Mouse (Mus musculus) midbrain, embryonic 15.5 days (tissue): Measurements from ENCODE around the gene Vamp4. TPM values are rescaled to one million over a fixed set of nuclear protein-coding genes. Genes with fewer than 3 reads are reported as not detected.

Source experiments
- ATAC-seq: fragments of 200-750 bp; cut with Nextera tagmentation; replicated peaks from 2 replicates; pipeline ENCODE4 v1.8.0; 2017; ENCODE audit warnings: moderate TSS enrichment
- H3K27ac ChIP-seq: fragments of 300-500 bp; sonication (generic); 2 replicates; pipeline ENCODE4 v1.5.1; 2015; ENCODE audit warnings: mild to moderate bottlenecking, inconsistent platforms
- H3K27me3 ChIP-seq: fragments of 300-500 bp; sonication (generic); replicated peaks from 2 replicates; pipeline ENCODE4 v1.6.1; 2015; ENCODE audit warnings: inconsistent platforms
- H3K36me3 ChIP-seq: fragments of 300-500 bp; sonication (generic); replicated peaks from 2 replicates; pipeline ENCODE4 v1.6.1; 2015; ENCODE audit warnings: inconsistent platforms
- H3K4me1 ChIP-seq: fragments of 300-500 bp; sonication (generic); 2 replicates; pipeline ENCODE4 v1.6.1; 2015; ENCODE audit warnings: inconsistent platforms
- H3K4me2 ChIP-seq: fragments of 300-500 bp; sonication (generic); 2 replicates; pipeline ENCODE4 v1.6.1; 2015; ENCODE audit warnings: inconsistent platforms, mild to moderate bottlenecking, moderate library complexity
- H3K4me3 ChIP-seq: fragments of 300-500 bp; sonication (generic); 2 replicates; pipeline ENCODE4 v1.5.1; 2015; ENCODE audit warnings: mild to moderate bottlenecking, inconsistent platforms
- H3K9ac ChIP-seq: fragments of 300-500 bp; sonication (generic); 2 replicates; pipeline ENCODE4 v1.6.1; 2015; ENCODE audit warnings: mild to moderate bottlenecking, inconsistent platforms
- H3K9me3 ChIP-seq: fragments of 300-500 bp; sonication (generic); 2 replicates; pipeline ENCODE4 v1.6.1; 2016; ENCODE audit warnings: inconsistent platforms
- WGBS: fragments of 180-500 bp; shearing (Covaris S2); methylation state at CpG from one replicate; pipeline ENCODE4 v1.1.7; 2015; ENCODE audit warnings: mixed read lengths; 5-methylcytosine and 5-hydroxymethylcytosine counted together
- polyA plus RNA-seq: library from polyadenylated mRNA; unstranded; fragments of >200 nt; fragmentation: Nextera tagmentation; extraction: Ambion mirVana; gene quantifications from 2 replicates; pipeline ENCODE4 v1.2.1, GENCODE M21; 2015

Gene Vamp4
- polyA plus RNA-seq, result 72.0 and 75.4 TPM in 2 replicates

- peak; percentile 98 for ATAC-seq
- Histone ChIP-seq H3K27me3 (no peaks in the 10 kb centered on the region), H3K9me3 (no peaks in the 10 kb centered on the region), H3K4me2 (peak within 1 kb of the TSS; percentile 60), H3K36me3 (peaks cover 7% of the 10 kb centered on the region), H3K27ac (peak within 1 kb of the TSS; percentile 90), H3K4me3 (peak within 1 kb of the TSS; percentile 58), H3K9ac (peak within 1 kb of the TSS; percentile 65), H3K4me1 (peaks cover 11% of the 10 kb centered on the region; the same call in 1 of the 2 replicates)
- WGBS, result under 1% methylated on average over 40 of the region's 43 CpGs
These were observed at the start of gene Vamp4 for GRCm38 (mm10) chr1:162570260-162570748. Gene Vamp4 (plus strand): TSS chr1:162570515.

DNA sequence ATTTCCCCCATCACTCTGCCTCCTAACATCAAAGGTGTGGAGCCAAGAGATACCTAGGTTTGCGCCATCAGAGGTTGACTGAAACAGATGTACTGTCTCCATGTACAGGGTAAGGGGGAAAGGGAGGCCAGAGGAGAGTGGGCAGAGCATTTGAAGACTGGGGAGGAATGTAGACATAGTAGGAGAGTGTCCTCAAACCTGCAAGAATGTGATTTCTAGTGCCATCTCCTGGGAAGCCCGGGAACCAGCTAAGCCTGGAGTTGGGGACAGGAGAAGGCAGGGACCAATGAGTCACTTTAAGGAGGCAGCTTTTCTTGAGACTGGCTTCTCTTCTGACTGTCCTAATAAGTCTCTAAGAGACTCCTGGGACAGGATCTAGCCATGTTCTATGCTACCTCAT is 40.7 kb upstream of the Vamp4 start:
- 67% methylated on average over 2 of the region's 2 CpGs for WGBS
- Histone ChIP-seq H3K4me1 (no peaks in the 10 kb centered on the region), H3K36me3 (peaks cover 23% of the 10 kb centered on the region), H3K4me3 (no peak overlapping the region), H3K4me2 (no peak overlapping the region), H3K27me3 (no peaks in the 10 kb centered on the region), H3K27ac (no peak overlapping the region), H3K9me3 (no peaks in the 10 kb centered on the region), H3K9ac (no peak overlapping the region)
- ATAC-seq, result no peak

DNA sequence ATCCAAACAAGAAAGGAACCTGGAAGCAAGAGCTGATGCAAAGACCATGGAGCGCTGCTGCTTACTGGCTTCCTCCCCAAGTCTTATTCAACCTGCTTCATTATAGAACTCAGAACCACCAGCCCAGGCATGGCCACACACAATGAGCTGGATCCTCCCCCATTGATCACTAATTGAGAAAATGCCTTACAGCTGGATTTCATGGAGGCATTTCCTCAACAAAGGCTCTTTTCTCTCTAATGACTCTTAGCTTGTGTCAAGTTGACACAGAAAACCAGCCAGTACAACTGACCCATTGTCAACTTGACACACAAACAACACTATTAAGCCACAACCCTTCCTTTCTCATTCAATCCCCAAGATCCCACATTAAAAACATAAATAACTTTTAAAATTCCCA is 39.6 kb upstream of the Vamp4 start:
- peaks cover 32% of the 10 kb centered on the region for H3K36me3 ChIP-seq
- 77% methylated on average over 1 of the region's 1 CpGs for WGBS
- no peak overlapping the region for H3K4me2 ChIP-seq
- H3K27ac ChIP-seq, result no peak overlapping the region
- no peaks in the 10 kb centered on the region for H3K4me1 ChIP-seq
- no peaks in the 10 kb centered on the region for H3K27me3 ChIP-seq
- H3K9ac ChIP-seq, result no peak overlapping the region
- H3K4me3 ChIP-seq, result no peak overlapping the region
- ATAC-seq, result no peak
- no peaks in the 10 kb centered on the region for H3K9me3 ChIP-seq

DNA sequence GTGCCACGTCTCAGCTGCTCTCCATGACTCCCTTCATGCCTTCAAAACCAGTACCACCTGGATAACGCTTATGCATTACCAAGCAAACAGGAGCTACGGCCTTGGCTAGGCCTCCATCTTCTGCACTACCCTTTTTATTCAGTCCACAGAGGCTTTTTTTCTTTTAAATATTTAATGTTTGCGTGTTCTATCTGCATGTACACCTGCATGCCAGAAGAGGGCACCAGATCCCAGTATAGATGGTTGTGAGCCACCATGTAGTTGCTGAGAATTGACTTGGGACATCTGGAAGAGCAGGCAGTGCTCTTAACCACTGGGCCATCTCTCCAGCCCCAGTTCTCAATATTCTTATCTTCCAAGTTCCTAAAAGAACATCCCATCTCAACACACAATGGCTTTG is 38.7 kb upstream of the Vamp4 start:
- H3K36me3 ChIP-seq, result peaks cover 42% of the 10 kb centered on the region
- no peaks in the 10 kb centered on the region for H3K9me3 ChIP-seq
- 75% methylated on average over 4 of the region's 4 CpGs for WGBS
- no peak overlapping the region for H3K4me2 ChIP-seq
- H3K4me1 ChIP-seq, result no peaks in the 10 kb centered on the region
- H3K27me3 ChIP-seq, result no peaks in the 10 kb centered on the region
- ATAC-seq, result no peak
- H3K27ac ChIP-seq, result no peak overlapping the region
- no peak overlapping the region for H3K4me3 ChIP-seq
- H3K9ac ChIP-seq, result no peak overlapping the region

DNA sequence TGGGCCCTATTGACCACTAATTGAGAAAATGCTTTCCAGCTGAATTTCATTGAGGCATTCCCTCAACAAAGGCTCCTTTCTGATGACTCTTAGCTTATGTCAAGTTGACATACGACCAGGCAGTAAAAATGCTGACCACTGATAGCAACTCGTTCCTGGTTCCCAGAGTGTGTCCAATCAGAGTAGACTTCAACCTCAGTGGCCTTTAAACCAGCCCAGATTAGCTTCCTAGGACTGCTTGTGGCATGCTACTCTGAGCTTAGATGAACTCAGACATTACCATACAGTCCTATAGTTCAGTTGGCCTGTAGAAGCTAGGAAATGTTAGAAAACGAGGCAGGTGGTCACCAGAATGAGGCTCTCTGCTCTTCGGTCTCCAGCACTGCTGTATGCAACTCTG is 38.0 kb upstream of the Vamp4 start:
- Histone ChIP-seq H3K36me3 (peaks cover 49% of the 10 kb centered on the region), H3K9me3 (no peaks in the 10 kb centered on the region), H3K4me3 (no peak overlapping the region), H3K9ac (no peak overlapping the region), H3K27me3 (no peaks in the 10 kb centered on the region), H3K4me1 (no peaks in the 10 kb centered on the region), H3K27ac (no peak overlapping the region), H3K4me2 (no peak overlapping the region)
- no peak for ATAC-seq
- WGBS, result 90% methylated on average over 4 of the region's 4 CpGs

DNA sequence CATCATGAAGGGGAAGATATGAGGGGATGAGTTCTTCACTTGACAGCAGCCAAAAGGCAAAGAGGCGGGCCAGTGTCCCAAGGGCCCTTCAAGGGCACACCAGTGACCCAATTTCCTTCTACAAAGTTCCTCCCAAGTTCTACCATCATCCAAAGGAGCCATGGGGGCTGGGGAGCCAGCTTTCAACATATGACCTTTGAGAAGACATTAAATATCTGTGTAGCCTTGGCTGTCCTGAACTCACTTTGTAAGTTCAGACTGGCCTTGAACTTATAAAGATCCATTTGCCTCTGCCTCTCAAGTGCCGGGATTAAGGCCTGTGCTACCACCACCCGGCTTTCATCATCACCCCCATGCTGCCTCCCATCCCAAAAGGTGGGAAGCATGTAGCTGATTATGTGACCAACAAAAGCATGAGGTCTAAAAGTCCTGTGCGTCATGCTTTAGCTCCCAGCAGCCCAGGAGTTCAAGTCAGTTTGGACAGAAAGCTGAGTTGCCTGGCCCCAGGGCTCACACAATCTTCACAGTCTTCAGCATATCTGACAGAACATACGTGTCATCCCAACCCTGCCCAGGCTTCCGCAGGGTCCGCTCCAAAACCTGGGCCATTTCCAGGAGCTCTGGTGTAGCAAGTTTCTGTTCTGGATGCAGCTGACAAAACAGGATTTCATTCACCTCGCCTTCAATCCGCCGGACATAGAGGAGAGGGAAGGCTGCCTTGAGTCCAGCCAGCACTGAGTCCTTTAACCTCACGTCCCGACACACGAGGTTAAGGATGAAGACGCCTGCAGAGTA is 36.4 kb upstream of the Vamp4 start:
- Histone ChIP-seq H3K4me1 (no peaks in the 10 kb centered on the region), H3K27me3 (no peaks in the 10 kb centered on the region), H3K4me2 (no peak overlapping the region), H3K4me3 (no peak overlapping the region), H3K27ac (no peak overlapping the region), H3K9ac (no peak overlapping the region), H3K36me3 (peaks cover 56% of the 10 kb centered on the region), H3K9me3 (no peaks in the 10 kb centered on the region)
- 93% methylated on average over 14 of the region's 14 CpGs for WGBS
- no peak for ATAC-seq

DNA sequence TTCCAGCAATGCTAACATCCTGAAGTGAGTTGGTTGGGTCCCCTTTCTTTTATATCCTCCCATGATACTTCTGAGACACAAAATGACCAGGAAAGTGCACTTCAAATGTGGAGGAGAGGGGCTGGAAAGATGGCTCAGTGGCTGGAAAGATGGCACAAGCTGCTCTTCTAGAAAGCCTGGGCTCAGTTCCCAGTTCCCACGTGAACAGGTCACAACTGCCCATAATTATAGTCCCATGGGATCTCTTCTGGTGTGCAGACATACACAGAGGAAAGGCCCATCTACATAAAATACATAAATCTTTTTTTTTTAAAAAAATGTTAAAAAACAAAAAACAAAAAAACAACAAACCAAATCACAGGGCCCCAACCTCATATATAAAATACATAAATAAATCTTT is 27.1 kb upstream of the Vamp4 start:
- whole genome bisulfite sequencing, result 86% methylated on average over 1 of the region's 1 CpGs
- no peak overlapping the region for H3K4me2 ChIP-seq
- H3K4me3 ChIP-seq, result no peak overlapping the region
- H3K9ac ChIP-seq, result no peak overlapping the region
- peaks cover 14% of the 10 kb centered on the region for H3K4me1 ChIP-seq
- H3K27me3 ChIP-seq, result no peaks in the 10 kb centered on the region
- peaks cover 58% of the 10 kb centered on the region for H3K36me3 ChIP-seq
- no peaks in the 10 kb centered on the region for H3K9me3 ChIP-seq
- no peak overlapping the region for H3K27ac ChIP-seq
- no peak for ATAC-seq

DNA sequence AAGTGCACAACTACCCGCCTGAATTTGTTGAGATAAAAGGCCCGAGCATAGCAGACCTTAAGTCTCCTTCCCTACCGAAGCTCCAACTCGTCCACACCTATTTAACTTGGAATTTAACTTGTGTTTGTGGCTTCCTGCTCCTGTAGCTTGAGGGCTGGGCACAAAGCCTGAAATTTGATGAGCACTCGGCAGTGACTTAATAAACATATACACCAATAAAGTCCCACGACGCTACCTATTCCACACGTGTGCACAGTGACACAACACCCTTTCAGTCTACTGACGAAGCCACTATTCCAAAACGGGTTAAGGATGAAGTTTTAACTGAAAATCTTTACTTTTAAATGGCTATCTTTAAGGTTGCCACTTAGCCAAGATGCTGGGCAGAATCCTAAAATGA is 22.7 kb upstream of the Vamp4 start:
- Histone ChIP-seq H3K36me3 (peaks cover 20% of the 10 kb centered on the region; the same call in 1 of the 2 replicates), H3K27ac (no peak overlapping the region; the same call in 1 of the 2 replicates)
- no peak for ATAC-seq

DNA sequence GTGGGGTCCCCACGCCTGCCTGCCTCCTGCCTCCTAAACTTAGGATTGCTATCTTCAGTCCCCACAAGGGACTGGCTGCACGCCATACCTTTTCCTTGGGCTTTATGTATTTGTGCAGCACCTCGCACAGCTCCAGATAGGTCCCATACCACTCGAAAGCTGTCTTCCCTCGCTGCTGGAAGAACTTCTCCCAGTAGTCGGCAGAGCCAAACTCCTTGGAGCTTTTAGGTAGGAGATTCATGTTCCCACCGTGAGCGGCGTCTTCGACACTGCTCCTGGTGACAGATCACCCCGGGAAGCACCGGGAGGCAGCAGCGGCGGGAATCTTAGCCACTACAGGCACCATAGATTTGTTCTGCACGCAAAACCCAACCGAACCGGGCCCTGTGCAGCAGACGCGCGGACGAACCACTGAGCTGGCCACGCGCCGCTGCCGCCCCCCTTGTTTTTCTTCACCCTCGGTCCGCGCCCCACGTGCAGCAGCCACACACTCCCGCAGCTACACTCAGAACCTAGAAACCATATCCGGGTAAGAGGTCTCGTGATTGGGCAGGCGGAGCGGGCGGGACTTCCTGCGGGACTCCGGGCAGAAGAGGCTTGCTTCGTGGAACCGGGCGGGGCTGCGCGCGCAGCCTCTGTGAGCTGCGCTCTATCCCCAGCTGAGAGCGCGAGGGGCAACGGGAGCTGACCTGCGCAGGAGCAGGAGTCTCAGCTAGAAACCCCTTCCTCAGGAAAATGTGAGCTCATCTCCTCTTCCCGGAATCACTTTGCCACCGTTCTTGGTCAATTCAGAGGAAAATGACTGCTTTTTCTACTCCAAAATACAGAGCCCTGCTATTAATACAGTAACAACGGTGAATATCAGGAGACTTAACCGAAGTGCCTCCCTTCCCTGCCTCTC is 22.0 kb upstream of the Vamp4 start, which contains the start of gene Mettl13:
Mettl13 (minus strand) TSS at position 536 of the 901 bp plus-strand sequence.
- peak within 1 kb of the TSS; percentile 86 for H3K27ac ChIP-seq
- no peaks in the 10 kb centered on the region for H3K9me3 ChIP-seq
- H3K4me2 ChIP-seq, result peak within 1 kb of the TSS; percentile 77
- under 1% methylated on average over 51 of the region's 52 CpGs for WGBS
- peaks cover 13% of the 10 kb centered on the region; the same call in 1 of the 2 replicates for H3K36me3 ChIP-seq
- H3K4me3 ChIP-seq, result peak within 1 kb of the TSS; percentile 94
- H3K9ac ChIP-seq, result peak within 1 kb of the TSS; percentile 72
- no peaks in the 10 kb centered on the region for H3K27me3 ChIP-seq
- peaks cover 21% of the 10 kb centered on the region for H3K4me1 ChIP-seq
- ATAC-seq, result peak; percentile 99

More for the DNA sequence above, 22.7 kb upstream of the Vamp4 start:
- Histone ChIP-seq H3K9me3 (no peaks in the 10 kb centered on the region), H3K27me3 (no peaks in the 10 kb centered on the region), H3K9ac (peak overlapping the region; percentile 72), H3K4me3 (peak overlapping the region; percentile 94), H3K4me2 (peak overlapping the region; percentile 77), H3K4me1 (peaks cover 21% of the 10 kb centered on the region)
- WGBS, result 15% methylated on average over 10 of the region's 10 CpGs

DNA sequence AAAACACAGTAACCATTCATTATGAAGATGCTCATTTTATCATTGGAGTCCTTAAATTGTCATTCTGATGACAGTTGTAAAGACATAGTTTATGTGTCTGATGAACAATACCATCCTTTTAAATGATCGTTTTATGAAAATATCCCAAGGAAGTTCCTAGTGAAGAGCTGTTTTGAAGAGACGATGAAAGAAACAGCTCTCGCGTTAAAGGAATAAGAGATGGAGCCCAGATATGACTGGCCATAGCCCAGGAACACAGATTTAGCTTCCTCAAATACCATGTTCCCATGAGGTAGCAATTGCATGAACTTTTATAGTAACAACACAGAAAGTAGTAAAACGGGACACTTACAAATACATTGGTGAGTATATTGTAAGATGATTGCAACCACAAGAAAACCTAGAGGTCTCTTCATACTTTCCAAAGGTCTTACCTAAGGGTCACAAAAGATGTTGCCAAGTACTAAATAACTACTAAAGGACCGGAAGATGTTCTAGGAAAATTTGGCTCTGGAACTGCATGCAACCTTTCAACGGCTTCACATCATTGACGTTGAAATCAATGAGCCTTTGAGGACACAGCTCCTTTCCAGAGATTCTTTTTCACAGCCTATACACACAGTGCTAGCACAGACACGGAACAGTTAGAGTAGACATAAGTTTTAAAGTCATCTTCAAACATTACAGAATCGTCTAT is 21.2 kb upstream of the Vamp4 start:
- 71% methylated on average over 10 of the region's 10 CpGs for WGBS
- H3K27ac ChIP-seq, result peak overlapping the region; percentile 86
- H3K4me1 ChIP-seq, result peaks cover 21% of the 10 kb centered on the region
- no peaks in the 10 kb centered on the region for H3K27me3 ChIP-seq
- peak overlapping the region; percentile 94 for H3K4me3 ChIP-seq
- H3K36me3 ChIP-seq, result peaks cover 8% of the 10 kb centered on the region; the same call in 1 of the 2 replicates
- ATAC-seq, result 0 out of 2 replicates have a peak, but pooled peaks have one; percentile 2
- no peaks in the 10 kb centered on the region for H3K9me3 ChIP-seq
- H3K9ac ChIP-seq, result peak overlapping the region; percentile 58; the same call in 1 of the 2 replicates
- peak overlapping the region; percentile 77 for H3K4me2 ChIP-seq

- Histone ChIP-seq H3K27me3 (no peaks in the 10 kb centered on the region), H3K4me1 (peaks cover 21% of the 10 kb centered on the region), H3K4me2 (no peak overlapping the region), H3K36me3 (peaks cover 6% of the 10 kb centered on the region; the same call in 1 of the 2 replicates), H3K4me3 (no peak overlapping the region), H3K9me3 (no peaks in the 10 kb centered on the region), H3K9ac (no peak overlapping the region), H3K27ac (no peak overlapping the region)
- WGBS, result 73% methylated on average over 5 of the region's 5 CpGs
- no peak for ATAC-seq
These were observed 20.6 kb upstream of the Vamp4 start for GRCm38 (mm10) chr1:162549615-162550283.
